Mouse (Mus musculus): Measurements from ENCODE around the gene Spsb4.
A peak's percentile ranks its signal among the peaks of the same experiment; 100 is the strongest.

Gene Spsb4

DNA sequence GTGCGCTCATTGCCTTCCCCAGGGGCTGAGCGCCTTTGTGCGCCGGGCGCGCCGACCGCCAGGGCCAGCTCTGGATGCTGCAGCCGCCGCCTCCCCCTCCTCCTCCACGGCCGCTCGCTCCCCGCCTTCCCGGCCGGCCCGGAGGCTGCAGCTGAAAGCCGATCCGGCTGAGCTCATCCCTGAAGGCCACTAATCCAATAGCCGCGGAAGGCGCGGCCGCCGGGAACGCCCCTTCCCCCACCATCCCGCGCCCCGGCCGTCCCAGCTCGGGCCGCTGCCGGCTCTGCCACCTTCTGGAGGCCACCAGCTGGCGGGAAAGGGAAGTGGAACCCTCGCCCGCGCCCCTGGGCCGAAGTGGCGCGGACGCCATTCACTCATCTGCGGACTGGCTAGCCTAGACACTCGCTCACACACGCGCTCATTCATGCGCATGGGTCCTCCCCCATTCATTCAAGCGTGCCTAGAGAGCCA, at the start of gene Spsb4:
Gene Spsb4, minus strand, starts transcription at position 167 of the 471 bp plus-strand sequence.
- DNase-seq (ENCODE audit: low spot score) = peak; percentile 91

DNA sequence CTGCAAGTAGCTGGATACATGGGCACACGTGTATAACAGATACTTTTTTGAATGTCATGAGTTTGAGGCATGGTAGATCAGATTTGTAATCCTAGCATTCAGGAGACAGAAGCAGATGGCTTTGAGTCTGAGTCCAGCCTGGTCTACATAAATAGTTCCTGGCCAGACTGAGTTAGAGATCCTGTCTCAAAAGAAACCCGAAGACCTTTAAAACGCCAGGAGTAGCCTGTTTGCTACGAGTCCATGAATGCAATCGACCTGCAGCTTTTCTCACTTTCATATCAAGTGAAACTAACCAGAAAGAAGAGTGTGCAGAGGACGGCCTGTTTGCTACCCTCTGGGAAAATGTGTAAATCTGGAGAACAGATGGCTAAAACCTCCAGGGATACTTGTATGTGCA, 49.1 kb upstream of the Spsb4 start:
- no peak for DNase-seq (ENCODE audit: low spot score)

DNA sequence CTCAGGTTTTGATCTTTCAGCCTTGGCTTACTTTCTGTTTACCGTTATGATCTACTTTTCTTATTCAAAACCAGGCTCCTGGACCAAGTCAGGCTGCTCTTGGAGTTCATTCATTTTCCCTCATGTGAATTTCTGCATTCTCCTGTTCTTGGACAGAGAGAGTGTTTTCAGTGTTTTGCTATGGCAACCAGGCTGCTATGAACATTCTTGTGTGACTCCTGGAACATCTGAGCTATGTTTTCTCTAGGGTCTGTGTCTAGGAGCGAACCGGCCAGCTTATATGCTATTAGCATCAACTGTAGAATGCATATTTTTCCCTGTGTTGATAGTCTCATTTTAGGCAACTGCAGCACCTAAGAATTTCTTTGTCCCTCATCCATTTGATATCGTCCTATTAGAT, 47.2 kb upstream of the Spsb4 start:
- DNase-seq (ENCODE audit: low spot score) = peak; percentile 34

DNA sequence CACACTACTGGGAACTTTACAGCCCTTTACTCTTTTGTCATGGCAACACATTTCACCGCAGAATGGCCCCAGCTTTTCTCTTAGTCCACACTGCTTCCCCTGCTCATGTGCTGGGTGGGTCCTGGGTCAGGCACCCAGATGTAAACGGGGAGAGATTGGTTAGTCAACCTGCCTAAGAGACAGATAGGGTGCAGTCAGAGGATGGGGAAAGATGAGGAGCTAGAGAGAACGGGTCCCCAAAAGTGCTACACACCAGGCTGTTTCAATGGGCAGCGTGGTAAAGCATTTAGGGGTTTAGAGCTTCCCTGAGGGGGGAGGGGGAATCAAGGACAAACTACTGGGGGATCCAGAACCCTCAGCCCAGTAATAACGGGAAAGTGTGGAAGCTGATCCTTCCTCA, 46.6 kb upstream of the Spsb4 start:
- no peak for DNase-seq (ENCODE audit: low spot score)

DNA sequence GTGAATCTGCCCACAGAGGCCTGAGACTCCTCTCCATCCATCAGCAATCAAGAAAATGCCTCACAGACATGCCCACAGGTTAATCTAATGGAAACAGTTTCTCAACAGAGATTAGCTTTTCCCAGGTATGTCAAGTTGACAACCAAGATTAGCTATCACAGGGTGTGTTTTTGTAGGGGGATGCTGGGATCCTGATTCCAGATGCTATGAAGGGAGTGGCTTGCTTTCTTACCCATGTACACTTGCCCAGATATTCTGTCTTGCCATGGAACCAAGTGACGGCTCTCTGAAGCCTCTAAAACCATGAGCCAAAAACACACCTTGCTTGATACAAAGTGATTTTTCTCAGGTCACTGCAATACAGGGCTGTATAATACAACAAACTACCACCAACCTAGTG, 45.5 kb upstream of the Spsb4 start:
- no peak for DNase-seq (ENCODE audit: low spot score)

DNA sequence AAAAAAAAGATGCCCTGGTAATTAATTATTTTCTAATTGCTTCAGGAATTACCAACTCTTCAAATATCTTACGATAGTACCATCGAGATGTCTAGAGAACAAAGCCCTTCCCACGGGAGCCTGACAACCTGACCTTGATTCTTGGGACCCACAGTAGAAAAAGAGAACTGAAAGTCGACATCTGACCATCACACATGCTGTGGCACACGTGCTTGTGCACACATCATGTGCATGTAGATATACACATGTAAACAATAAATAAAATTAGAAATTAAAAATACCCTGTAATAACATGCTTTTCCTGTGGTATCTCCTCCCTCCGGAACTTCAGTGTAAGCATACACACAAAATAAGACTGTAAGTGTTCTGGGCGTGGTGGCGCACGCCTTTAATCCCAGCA, 43.1 kb upstream of the Spsb4 start:
- DNase-seq (ENCODE audit: low spot score) = no peak

DNA sequence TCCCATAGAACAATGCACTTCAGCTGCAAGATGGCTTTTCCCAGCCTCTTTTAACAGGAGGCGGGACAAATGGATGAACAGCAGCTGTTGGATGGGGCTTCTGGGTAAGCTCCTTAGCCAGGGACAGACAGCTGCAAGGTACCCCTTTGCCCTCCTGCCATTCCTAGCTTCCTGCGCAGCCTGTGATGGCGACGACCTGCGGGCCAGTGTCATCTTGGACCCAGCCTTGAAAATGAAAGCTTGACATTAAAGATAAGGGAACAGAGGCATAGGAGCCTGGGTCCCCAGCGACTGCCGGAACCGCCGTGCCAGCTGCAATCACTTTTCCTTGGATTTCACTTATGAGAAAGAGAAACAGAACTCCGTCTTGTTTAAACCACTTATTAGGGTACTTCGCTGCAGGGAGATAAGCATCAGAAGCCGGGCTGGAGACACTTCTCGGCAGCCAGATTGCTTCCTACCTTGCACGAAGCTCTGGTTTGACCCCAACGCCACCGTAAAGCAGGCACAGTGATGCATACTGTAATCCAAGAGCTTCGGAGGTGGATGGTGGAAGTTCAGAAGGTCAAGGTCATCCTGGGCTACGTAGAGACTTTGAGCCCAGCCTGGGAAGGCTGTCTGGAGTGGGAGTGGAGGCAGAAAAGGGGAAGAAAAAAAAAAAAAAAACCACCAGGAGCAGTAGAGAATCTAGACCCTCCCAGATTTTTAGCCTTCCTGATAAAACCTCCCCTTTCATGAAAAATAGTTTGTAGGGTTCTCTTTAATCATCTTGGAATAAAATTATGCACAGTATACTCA, 38.1 kb upstream of the Spsb4 start:
- DNase-seq (ENCODE audit: low spot score) = peak; percentile 35

DNA sequence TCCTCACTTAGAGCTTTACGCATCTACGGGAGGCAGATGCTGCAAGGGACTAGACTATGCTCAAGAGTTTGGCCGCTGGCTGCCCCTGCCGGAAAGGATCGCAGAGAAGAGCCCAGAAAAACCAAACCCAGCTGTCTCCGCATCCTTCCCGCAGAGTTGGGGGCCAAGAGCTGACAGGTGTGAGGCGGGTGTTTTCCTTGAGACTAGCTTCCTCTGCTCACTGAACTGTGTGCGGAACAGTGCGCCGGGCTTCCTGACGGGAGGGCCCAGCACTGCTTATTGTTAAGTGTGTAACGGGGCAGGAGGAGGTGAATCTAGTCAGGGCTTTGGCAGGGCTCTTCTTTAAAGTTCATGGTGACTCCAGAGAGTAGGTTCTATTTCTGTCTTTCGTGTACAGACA, 37.3 kb upstream of the Spsb4 start:
- peak; percentile 30 for DNase-seq (ENCODE audit: low spot score)

DNA sequence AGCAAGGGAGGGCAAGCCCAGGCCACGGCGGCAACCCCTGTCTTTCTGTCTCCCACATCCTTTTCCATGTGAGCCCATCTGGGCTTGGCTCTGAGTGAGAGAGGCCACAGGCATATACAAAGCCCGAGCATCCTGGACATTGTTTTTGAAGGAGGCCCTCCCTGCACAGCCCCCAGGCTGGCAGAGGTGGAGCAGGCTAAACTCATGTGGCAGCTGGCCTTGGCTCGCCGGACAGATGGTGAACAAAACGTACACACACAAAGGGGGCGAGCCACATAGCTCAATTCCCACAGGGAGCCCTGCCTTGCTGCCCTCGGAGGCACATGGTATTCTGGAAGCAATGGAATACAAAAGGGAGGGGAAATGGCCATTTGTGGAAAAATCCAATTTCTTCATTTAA, 32.5 kb upstream of the Spsb4 start:
- DNase-seq (ENCODE audit: low spot score) = peak; percentile 76

DNA sequence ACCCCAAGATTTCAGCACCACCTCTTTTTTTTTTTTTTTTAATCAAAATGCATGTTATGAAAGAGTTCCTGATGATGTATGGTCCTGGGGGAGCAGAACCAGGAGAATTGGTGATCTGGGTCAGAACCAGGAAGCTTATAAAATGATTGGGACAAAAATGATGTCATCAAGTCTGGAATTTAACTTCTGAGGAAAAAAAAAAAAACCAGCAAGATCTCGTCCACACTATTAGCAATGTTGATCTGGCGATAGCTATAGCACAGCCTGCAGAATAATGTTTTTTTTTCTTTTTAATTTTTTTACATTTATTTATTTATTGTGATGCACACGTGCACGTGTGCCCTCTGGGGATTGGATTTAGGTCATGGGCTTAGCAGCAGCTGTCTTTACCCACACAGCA, 27.6 kb upstream of the Spsb4 start:
- DNase-seq (ENCODE audit: low spot score) = no peak

DNA sequence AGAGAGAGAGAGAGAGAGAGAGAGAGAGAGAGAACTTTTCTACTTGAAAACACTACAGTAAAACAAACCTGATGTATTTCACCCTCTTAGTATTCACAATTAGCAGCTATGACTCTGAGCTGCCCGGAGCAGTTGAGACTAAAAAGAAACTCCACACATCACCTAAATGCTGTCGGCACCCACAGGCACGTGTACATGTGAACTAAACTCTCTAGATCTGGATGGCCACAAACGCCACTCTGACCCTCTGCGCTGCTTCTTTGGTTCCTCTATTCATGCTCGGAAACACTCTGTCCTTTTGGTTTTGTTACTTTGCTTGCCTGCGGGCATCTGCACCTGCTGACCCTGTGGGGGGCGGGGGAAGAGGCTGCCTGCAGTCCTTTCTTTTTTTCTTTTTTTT, 23.0 kb upstream of the Spsb4 start:
- DNase-seq (ENCODE audit: low spot score) = no peak

DNA sequence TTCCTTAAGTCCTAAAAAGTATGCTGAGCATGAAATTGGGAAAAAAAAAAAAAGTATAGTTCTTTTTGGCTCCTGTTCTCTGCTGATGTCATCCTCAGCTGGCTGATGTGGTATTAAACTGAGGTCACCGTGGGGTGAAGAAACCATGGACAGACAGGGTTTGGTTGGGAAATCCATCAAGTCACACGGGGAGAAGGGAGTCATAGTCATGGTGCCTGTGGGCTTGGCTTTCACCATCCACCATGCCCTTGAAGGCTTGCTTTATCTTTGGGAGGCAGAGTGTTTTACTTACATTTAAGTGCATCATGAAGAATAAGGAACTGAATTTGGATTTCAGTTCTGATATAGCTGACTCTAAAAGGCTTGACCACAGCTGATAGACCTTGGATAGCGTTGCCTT, 19.4 kb upstream of the Spsb4 start:
- no peak for DNase-seq (ENCODE audit: low spot score)

DNA sequence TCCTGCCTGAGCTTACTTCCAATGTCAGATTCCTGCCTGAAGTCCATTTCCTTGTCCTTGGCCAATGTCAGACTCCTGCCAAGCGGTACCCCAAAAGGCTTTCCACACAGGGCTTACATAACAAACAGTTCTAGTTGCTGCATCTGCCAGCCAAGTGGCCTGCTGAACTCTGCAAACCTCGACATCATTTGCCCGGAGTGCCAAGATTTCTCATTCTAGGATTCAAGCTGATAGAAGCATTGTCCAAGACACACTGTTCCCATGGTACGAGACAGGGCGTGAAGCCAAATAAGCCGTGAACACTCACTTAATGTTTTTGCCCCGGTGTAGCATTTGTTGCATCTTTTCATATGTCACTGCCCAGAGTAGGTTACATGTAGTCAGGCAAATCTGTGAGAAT, 18.0 kb upstream of the Spsb4 start:
- no peak for DNase-seq (ENCODE audit: low spot score)

DNA sequence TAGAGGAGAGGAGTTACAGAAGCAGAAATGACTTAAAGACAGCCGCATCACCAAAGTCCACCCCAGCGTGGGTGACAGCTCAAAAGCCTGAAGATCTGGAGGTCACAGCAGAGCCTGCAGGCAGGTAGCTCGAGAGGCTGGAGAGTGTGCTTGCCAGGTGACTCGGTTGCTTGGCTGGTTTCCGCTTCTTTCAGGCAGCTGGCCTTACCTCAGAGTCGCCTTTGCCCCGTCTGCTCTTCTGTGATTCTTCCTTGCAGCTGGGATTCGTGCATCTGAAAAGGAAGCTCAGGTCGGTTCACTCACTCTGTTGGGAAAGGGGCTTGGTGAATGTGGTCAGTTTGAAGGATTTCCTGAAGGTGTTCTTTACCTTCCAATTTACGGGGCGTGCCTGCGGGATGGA, 8.7 kb upstream of the Spsb4 start:
- DNase-seq (ENCODE audit: low spot score) = no peak

DNA sequence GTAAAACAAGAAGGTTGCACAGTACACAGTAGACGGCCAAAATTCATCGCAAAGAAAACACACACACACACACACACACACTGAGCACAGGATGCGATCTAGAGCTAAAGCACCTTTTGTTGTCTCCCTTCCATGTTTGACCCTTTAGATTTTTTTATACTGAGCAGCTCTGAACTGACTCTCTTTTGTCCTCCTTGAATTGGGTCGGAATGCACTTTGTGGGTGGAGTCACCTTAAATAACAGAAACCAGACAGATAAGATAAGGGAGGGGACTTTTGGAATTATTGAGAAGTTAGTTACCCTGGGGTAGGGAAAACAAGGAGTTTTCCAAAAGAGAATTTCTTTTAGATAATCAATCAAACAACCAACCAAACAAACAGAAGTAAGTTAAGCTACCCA, 7.4 kb upstream of the Spsb4 start:
- DNase-seq (ENCODE audit: low spot score) = no peak

DNA sequence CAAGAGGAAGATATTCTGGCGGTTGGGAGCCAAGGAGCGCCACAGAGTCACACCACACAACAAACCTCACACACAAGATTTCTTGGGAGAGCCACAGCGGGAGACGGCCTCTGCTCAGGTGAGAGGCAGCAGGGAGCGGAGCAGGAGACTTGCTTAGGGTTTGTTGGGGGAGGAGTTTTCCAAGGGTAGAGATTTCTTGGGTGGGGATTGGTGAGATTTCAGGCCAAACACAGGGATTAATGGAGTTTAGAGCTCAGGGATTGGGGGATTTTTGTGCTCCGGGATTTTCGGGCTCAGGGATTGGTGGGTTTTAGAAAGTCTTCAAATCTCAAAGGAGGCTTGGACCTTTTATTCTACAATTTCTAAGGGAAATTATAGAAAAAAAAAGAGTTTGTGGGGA, 5.8 kb upstream of the Spsb4 start:
- no peak for DNase-seq (ENCODE audit: low spot score)

DNA sequence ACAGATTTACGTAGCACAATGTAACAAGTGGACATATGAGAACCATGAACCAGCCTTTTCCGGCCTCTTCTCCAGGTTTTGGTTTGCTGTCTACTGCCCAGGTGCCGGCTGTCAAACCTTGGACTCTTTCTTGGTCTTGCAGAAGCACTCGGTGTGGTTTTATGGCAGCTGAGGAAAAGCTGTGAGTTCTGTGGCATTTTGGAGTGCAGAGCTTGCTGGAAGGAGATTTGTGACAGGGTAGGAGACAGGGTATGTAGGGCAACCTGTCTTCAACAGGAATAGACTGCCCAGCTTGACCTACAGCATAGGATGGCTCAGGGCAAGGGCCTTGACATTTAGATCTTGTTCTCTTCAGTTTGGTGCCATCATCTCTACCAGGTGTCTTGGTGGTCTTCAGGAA, 4.3 kb upstream of the Spsb4 start:
- no peak for DNase-seq (ENCODE audit: low spot score)

DNA sequence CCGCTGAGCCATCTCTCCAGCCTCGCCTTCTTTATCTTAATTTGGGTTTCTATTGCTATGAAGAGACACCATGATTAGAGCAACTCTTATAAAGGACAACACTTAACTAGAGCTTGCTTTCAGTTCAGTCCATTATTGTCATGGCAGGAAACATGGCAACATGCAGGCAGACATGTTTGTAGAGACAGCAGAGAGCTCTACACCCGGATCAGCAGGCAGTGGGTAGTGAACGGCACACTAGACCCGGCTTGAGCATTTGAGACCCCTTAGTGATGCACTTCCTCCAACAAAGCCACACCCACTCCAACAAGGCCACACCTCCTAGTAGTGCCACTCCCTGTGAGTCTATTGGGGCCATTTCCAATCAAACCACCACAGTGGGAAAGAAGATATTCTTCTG, 3.7 kb upstream of the Spsb4 start:
- no peak for DNase-seq (ENCODE audit: low spot score)

DNA sequence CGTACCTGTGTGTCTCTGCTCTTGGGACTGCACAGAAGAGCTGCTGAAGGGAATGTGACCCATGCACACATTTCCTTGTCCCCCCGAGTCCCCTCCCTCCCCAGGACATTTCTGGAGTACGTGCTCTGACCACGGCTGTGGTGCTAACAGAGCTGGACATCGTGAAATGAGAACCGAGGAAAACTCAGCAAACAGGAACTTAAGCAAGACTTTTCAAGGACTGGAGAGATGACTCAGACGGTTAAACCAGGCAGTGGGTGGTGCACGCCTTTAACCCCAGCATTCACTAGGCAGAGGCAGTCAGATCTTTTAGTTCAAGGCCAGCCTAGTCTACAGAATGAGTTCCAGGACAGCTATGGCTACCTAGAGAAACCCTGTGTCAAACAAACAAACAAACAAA, 1.5 kb upstream of the Spsb4 start:
- DNase-seq (ENCODE audit: low spot score) = no peak

DNA sequence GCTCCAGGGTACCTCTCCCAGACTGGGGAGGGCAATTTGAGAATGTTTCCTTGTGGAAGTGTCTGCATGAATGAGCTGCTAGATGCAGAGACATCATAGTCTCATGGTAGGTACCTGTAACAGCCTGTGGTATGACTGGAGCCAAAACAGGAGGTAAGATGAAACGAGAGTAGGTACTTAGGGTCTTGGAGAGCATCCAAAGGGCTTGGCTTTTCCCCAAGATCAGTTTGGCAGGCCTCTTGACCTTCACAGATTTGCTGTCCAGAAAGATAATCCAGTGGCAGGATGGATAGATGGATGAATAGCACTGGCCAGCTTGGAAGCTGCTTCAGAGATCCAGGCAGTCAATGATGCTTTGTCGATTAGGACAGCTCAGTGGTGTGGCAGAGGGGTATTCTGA, 1.0 kb upstream of the Spsb4 start:
- no peak for DNase-seq (ENCODE audit: low spot score)

DNA sequence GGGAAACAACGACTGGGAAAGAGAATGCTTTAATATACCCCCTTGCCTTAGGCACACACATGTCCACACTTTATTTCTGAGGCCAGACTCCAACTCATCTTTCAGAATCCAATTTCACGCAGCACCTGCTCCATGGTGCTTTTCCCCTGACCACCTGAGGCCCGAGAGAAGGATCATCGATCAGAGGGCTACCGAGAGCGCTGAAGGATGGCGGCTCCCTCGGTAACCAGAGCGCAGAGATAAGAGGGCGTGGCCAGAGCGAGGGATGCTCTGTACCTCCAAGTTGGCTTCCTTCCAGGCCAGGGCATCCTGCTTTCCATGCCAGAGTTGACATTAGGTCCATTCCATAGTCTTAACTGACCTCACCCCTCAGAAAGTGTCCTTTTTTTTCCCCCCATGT, 588 bp upstream of the Spsb4 start:
- peak; percentile 75 for DNase-seq (ENCODE audit: low spot score)

DNA sequence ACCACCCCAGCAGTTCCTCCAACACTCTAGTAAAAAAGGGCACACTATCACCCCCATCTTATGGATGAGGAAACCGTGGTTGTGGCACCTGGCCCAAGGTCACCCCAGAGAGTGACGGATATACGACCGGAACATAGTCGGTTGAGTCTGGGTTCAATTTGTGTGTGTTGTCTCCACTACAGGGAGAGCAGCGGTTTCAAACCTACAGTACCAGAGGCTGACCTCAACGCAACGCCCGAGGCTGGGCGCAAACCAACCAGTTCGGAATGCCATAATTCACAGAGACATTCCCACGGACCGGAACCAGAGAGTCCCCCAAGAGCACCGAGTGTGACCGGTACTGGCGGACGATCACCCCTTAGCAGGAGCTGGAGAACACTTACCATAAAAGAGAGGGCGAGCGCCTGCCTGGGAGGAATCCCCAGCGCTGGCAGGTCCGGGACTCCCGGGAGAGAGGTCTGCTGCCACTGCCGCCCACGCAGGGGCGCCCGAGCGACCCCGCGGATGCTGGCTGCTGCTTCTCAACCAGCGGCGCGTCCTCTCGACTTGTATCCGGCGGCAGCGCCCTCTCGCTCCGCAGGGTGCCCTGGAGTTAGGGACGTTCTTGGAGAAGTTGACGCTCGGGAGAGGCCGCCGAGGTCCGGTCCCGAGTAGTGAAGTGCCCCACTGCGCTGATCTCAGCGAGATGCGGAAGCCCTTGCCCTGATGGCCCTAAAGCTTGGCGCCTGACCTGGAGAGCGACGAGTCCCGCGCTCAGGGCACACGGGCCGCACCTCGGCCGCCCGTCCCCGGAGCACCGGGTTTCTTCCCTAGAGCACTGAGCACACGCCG, 617 bp downstream of the Spsb4 start:
- peak; percentile 81 for DNase-seq (ENCODE audit: low spot score)

DNA sequence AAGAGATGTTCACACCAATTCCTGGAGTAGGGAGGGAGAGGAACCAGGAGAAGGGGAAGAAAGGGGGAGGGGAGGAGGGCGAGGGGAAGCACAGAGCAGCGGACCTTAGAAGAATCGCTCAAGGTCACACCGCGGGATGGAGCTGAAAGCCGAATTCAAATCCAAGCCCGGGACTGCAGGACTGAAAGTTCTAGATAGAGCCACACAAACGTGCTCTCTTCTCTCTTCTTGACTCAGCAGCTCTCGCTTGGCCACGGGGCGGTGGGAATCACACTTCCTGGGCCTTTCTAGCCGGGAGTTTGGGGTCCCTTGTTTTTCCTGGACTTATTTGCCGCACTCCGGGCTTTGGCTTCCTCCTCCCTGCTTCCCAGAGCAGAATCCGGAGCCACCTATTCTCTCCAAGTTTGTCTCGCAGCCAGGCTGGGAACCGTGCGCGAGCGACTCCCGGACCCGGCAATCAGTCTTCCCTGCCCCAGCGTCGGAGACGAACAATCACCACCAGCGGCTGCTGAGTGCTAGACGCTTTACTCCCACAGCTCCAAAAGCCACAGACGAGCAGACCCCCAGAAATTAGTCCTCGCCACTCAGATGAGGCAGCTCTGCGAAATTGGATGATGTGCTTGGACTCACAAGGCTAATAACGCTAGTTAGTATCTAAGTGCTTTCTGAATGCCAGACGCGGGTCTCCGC, 1.4 kb downstream of the Spsb4 start:
- peak; percentile 52 for DNase-seq (ENCODE audit: low spot score)
